Mouse (Mus musculus): ENCODE results near the gene Cdc26. TPM values are rescaled to one million over a fixed set of nuclear protein-coding genes. Genes with fewer than 3 reads are reported as not detected.

Cdc26 gene
- total RNA-seq, 2 experiments from 2014 or later = 170 to 186 TPM

Other genes with a start within 250 kb of the Cdc26 start
- not detected in 2 replicates for gene Zfp37, start 177.6 kb downstream of the Cdc26 start, total RNA-seq (2014; fragmentation: Nextera tagmentation)
- not detected in 2 replicates for gene Zfp37, start 177.6 kb downstream of the Cdc26 start, total RNA-seq (2017)
- 1.2 TPM in 1 of 2 replicates, not detected in the other for gene Slc31a2, start 146.1 kb downstream of the Cdc26 start, total RNA-seq (2014; fragmentation: Nextera tagmentation)
- gene Slc31a2, start 146.1 kb downstream of the Cdc26 start, total RNA-seq (2017) = 0.84 and 1.8 TPM in 2 replicates
- gene Fkbp15, start 48.1 kb downstream of the Cdc26 start, total RNA-seq (2014; fragmentation: Nextera tagmentation) = 29.0 and 33.9 TPM in 2 replicates
- 37.6 and 48.6 TPM in 2 replicates for gene Fkbp15, start 48.1 kb downstream of the Cdc26 start, total RNA-seq (2017)
- gene Slc31a1, start 47.9 kb downstream of the Cdc26 start, total RNA-seq (2014; fragmentation: Nextera tagmentation) = 19.4 and 22.7 TPM in 2 replicates
- 19.7 and 21.2 TPM in 2 replicates for gene Slc31a1, start 47.9 kb downstream of the Cdc26 start, total RNA-seq (2017)
- gene Prpf4, start 155 bp upstream of the Cdc26 start, total RNA-seq (2014; fragmentation: Nextera tagmentation) = 18.3 and 29.0 TPM in 2 replicates
- 22.0 and 25.4 TPM in 2 replicates for gene Prpf4, start 155 bp upstream of the Cdc26 start, total RNA-seq (2017)
- gene Rnf183, start 26.6 kb upstream of the Cdc26 start, total RNA-seq (2014; fragmentation: Nextera tagmentation) = not detected in 2 replicates
- gene Rnf183, start 26.6 kb upstream of the Cdc26 start, total RNA-seq (2017) = not detected in 2 replicates
- gene Wdr31, start 62.3 kb upstream of the Cdc26 start, total RNA-seq (2014; fragmentation: Nextera tagmentation) = 2.6 and 6.4 TPM in 2 replicates
- 4.3 and 5.5 TPM in 2 replicates for gene Wdr31, start 62.3 kb upstream of the Cdc26 start, total RNA-seq (2017)
- gene Bspry, start 71.4 kb upstream of the Cdc26 start, total RNA-seq (2014; fragmentation: Nextera tagmentation) = not detected in 2 replicates
- gene Bspry, start 71.4 kb upstream of the Cdc26 start, total RNA-seq (2017) = 0.09 and 1.0 TPM in 2 replicates
- gene Hdhd3, start 94.8 kb upstream of the Cdc26 start, total RNA-seq (2014; fragmentation: Nextera tagmentation) = 2.0 and 4.8 TPM in 2 replicates
- 2.8 and 3.9 TPM in 2 replicates for gene Hdhd3, start 94.8 kb upstream of the Cdc26 start, total RNA-seq (2017)
- gene Alad, start 111.3 kb upstream of the Cdc26 start, total RNA-seq (2014; fragmentation: Nextera tagmentation) = 310 and 320 TPM in 2 replicates
- gene Alad, start 111.3 kb upstream of the Cdc26 start, total RNA-seq (2017) = 64.9 and 137 TPM in 2 replicates
- 84.0 and 122 TPM in 2 replicates for gene Pole3, start 116.4 kb upstream of the Cdc26 start, total RNA-seq (2014; fragmentation: Nextera tagmentation)
- 135 and 144 TPM in 2 replicates for gene Pole3, start 116.4 kb upstream of the Cdc26 start, total RNA-seq (2017)
- gene 4933430I17Rik, start 116.7 kb upstream of the Cdc26 start, total RNA-seq (2014; fragmentation: Nextera tagmentation) = not detected in 2 replicates
- not detected in 2 replicates for gene 4933430I17Rik, start 116.7 kb upstream of the Cdc26 start, total RNA-seq (2017)
- 0.68 and 11.0 TPM in 2 replicates for gene Rgs3, start 151.2 kb upstream of the Cdc26 start, total RNA-seq (2014; fragmentation: Nextera tagmentation)
- 2.9 and 5.0 TPM in 2 replicates for gene Rgs3, start 151.2 kb upstream of the Cdc26 start, total RNA-seq (2017)

All from megakaryocyte-erythroid progenitor cell, adult 5-6 weeks (primary cell).